Mouse (Mus musculus) ES-Bruce4 (cell line): ENCODE data around the gene St6gal1.

Source experiments
- CTCF ChIP-seq: IDR thresholded peaks from one replicate; pipeline ENCODE4 v1.8.1; 2011; ENCODE audit warnings: low read depth, low read length
- EP300 ChIP-seq: IDR thresholded peaks from 2 replicates; pipeline ENCODE4 v1.6.1; 2011; ENCODE audit warnings: low read depth, low read length; ENCODE audit not compliant: insufficient read depth
- POLR2A ChIP-seq: IDR thresholded peaks from one replicate; pipeline ENCODE4 v1.8.1; 2011; ENCODE audit warnings: low read length; ENCODE audit not compliant: insufficient read depth

DNA sequence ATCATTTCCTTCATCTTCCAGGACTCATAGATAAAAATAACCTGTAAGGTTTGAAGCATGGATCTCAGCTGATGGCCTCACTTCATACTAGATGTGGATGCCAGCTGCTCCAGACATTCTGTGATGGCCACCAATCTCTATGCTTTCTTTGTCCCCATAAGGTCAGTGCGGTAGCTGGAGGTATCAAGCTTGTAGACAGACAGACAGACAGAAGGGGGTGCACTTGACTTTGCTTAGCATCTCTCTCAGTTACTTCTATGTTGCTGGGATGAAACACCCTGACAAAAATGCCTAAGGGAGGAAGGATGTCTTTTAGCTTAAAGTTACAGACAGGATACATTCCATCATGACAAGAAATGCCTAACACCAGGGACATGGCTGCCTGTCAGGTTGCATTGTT, 59.1 kb downstream of the St6gal1 start:
- no peak for TF ChIP-seq POLR2A
- TF ChIP-seq CTCF: no peak
- TF ChIP-seq EP300: no peak
